Mouse (Mus musculus): ENCODE results near the gene D630023F18Rik. TPM values are rescaled to one million over a fixed set of nuclear protein-coding genes. Genes with fewer than 3 reads are reported as not detected.

Gene D630023F18Rik
- total RNA-seq (2021): 1 to 10 TPM; 7.9 to 9.9 TPM

DNA sequence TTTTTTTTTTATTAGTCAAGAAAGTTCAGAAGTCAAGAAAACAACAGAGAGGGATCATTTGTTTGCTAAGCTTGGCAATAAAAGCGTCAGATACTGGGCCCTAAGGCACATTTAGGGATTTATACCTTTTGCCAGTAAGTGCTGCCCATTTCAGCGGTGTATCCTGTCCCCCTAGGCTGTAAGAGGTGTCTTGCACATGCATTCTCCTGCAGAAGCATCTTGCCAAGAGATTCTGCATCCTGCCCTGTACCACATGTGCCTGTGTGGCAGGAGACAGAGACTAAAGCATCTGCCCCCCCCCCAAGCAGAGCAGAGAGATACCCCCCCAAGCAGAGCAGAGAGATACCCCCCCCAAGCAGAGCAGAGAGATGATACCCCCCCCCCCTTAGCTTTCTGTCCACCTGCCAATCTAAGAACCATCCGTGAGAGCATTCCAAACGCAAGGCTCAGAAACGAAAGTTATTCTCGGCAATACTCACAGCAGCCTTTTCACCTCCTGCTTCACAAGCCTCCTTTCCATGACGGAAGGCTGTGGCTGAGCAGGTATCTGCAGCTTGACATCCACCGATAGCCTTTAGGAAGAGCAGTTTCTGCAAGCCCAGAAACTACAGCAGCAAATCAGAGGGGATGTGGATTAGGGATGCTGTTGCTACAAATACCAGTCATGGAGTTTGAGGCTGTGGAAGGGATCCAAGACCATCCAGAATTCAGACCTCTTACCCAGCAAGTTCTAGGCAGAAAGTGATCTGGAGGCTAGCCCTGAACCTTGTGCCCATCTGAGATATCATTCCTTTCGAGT, at the start of gene D630023F18Rik:
Gene D630023F18Rik (minus strand): TSS at position 641 of the 799 bp plus-strand sequence.
- DNase-seq: peak in 1 of 2 experiments; percentile 24

DNA sequence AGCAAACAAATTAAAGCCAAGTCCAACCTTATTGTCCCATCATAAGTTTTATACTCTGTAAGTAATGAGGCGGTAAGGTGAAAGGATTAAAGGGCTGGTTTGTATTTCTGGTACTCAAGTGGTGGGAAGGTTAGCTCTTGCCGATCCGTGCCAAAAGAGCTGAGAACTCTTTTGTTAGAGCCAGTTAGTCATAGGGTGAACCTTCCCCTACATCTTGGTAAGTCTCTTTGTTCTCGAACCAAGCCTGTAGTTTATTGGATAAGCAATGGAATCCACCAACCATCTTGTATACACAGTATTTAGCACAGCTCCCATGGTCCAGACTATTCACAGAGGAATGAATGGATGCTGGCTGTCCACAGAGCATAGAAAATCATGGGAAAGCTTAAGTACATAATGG, 48.6 kb upstream of the D630023F18Rik start:
- DNase-seq: no peak

DNA sequence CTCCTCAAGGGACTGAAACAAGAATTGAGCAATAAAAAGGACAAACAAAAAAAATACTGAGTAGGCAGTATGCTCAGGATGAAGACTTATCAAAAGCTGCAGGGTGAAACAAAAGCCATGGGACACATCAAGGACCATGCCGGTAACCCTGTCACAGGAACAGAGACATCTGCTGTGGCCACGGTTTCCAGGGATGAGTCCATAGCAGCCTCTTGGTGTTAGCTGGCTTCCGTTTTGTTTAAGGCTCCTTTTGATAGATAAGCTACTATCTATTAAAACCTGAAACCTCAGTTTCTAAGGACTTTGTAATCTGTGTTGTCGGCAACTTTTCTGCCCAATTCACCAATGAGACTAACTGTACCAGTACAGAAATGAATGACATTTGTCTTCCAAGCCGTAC, 46.9 kb upstream of the D630023F18Rik start:
- no peak for DNase-seq

DNA sequence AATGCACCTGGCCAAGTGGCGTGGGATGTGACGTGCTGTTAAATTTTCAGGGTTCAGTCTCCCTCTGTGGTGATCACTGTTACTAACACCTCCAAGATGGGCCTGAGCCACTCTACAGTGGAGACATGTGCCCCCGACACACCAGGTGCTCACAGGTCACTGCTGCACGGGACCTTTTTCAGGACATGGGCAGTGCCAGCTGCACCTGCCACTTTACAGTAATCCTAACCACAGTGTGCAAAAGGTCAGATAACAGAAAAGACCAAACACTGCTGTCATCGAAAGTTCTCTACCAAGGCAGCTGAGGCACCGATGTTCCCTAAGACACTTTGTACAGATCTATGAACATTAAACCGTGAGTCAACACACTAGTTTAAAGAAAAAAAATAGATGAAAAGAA, 46.5 kb upstream of the D630023F18Rik start:
- no peak for DNase-seq

DNA sequence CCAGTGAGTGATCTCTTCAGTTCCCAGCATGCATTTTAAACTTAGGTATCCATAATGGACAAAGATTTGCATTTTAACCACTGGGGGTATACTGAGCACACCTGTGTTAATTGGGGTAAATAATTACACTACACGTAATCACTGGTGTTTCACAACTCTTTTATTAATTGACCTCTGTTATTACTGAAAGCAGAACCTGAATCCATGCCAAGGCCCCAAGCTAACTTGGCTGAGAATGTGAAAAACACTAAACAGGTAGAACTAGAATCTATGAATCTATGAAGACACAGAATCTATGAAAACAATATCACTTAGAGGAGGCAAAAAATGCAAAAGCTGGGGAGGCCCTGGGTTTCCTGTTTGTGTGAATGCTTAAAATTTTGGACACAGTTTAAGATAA, 44.5 kb upstream of the D630023F18Rik start:
- DNase-seq: no peak

DNA sequence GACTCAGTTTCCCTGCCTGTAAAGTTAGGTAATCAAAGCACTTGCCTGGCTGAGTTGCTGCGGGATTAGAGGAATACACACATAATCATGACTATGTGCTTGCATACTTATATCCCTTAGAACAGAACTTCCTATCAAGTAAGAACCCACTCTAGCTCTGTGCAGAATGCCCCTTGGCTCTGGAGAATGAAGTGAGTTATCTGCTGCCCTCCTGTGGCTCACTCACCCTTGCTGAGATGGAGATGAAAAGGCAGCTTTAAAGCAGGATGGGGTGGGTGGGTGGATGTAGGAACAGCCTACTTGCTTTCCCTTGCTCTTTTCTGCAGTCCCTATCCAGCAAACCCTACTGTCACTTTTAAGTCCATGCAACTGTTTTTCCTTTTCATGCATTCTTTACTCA, 39.2 kb upstream of the D630023F18Rik start:
- DNase-seq: no peak

DNA sequence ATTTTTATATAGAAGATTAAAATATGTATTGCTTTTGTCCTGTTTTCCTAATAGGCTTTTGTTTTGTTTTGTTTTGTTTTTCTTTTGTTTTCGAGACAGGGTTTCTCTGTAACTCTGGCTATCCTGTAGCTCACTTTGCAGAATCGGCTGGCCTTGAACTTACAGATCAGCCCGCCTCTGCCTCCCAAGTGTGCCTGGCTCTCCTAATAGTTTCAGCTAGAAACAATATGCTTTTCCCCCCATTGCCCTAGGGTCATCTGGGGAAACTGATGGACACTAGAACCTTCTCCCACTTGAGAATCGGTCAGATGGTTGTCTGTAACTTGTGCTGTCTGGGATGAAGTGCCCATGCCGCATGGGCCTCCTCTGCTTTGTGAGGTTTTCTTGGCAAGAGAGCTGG, 33.1 kb upstream of the D630023F18Rik start:
- no peak for DNase-seq

DNA sequence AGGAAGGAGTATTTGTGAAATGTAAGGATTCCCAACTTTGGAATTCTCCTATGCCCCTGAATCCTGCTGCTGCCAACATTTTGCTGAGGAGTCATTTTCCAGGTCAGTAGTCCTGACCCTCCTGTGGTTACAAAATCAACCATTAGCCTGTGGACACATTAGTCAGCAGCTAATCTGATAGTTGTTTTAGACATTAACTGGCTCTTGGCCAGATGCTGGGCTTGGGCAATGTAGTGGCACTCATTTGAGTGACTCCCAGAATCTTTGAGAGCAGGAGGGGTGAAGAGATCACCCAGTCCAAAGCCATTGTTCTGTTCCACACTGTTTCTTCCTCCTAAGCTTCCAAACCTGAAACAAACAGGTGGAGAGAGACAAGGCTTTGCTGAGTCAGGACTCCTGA, 31.8 kb upstream of the D630023F18Rik start:
- no peak for DNase-seq

DNA sequence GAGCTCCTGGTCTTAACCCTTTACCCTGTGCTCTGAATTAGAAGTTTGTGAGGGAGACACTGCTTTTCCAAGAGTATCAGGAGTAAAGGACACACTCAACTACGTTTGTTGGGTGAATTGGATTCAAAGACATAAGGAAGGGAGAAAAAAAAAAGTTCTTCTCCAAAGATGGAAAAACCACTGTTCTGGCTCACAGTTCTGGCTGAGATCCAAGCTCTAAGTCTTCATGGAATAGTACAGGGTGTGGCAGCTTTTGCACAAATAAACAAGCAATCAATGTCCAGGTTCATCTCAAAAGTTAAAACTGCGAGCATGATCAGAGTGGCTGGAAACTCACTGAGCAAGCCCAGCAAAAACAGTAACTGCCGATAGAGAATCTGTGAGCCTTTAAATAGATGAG, 25.0 kb upstream of the D630023F18Rik start:
- no peak for DNase-seq

DNA sequence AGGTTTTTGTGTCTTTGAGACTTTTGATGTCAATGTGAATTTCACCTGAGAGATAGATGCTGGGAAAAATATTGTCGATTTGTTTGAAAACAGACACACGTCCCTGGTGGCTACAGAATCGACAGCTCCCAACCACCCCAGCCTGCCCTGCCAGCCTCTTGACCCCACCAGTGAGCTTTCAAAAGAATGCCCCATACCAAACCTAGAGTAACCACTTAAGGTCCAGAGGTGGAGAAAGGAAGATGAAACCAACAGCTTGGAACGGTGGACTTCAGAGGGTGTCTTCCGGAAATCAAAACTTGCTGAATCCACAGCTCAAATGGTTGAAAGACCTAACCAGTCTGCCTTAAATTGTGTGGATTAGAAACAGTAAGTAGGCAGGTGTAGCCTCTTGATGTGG, 24.3 kb upstream of the D630023F18Rik start:
- DNase-seq: no peak

DNA sequence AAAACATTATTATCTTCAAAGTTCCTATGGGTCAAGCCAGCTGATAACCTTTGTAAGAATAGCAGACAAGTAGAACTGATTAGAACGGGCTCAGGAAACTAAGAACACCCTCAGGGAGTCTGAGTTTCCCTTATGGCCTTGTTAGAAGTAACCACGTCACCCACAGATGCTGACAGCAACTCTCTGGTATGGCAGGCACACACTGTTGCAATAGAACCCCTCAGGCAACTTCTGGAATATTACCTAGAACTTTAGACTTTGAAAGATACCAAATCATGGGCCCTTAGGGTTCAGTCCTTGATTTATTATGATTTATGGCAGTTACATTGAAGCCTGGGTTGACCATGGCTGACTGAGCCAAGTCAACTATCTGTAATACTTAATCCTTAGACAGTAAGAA, 23.6 kb upstream of the D630023F18Rik start:
- no peak for DNase-seq

DNA sequence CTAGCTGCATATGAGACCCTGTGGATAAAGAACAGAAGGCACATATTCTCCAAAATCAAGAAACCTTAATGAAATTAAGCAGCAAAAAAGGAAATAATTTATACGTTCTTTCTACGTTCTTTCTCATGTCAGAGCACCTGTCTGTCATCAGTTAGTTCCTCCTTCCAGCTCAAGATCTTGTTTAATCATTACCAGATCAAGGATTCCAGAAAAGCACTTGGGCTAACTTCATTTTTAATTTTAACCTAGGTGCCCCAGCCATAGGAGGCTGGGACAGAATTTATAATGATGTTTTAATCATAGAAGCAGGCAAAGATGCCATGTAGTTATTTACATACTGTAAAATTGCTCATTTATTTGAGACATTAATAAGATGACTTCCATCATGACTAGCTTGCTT, 21.8 kb upstream of the D630023F18Rik start:
- DNase-seq: no peak

DNA sequence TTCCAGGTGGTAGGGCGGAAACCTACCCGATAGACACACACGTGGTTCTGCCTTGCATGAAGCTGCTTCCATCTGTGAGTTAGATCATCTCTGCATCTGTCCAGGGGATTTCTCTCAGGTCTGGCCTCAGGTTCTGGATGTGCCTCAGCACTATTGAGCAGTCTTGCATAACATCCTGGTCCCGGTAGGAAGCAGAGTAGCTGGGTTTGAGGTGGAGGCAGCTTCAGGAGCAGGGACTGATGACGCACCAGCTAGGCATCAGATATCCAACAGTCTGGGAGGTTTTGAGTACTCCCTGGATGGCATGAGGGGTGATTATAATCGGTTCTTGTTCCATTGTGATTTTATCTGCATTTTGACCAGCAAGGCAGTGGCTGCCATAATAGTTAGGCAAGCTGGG, 14.5 kb upstream of the D630023F18Rik start:
- DNase-seq: no peak

DNA sequence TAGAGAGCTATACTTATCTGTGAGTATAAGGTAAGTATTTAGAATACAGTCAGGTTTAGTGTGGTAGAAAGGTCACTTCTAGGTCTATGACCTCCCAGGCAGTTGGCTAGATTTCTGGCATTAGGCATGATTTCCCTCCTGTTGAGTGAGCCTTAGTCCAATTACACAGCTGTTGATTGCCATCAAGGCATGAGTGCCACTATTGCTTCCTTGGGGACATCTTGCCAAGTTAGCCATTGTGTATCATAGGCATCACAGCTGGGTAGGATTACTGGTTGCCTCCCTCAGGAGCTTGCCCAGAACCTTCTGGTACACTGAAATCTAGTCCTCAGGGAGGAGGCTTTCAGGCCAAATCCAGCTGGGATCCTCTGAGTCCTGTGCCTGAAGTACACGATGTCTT, 9.8 kb upstream of the D630023F18Rik start:
- DNase-seq: no peak

DNA sequence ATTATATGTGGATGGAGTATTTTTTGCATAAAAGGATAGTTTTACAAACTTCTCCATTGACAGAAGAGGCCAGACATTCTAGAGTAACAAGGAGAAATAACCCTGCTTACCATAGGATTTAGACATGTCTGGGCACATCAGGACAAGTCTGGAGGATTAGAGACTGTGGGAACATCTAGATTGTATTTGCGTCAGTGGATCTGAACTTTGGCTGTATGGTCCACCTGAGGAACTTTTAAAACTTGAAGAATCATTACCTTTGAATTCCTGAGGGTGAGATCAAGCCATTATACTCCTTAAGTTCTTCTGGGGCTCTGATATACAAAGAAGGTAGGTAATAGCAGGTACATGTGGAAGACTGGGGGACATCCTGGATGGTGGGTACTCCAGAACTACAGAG, 8.7 kb upstream of the D630023F18Rik start:
- no peak for DNase-seq

DNA sequence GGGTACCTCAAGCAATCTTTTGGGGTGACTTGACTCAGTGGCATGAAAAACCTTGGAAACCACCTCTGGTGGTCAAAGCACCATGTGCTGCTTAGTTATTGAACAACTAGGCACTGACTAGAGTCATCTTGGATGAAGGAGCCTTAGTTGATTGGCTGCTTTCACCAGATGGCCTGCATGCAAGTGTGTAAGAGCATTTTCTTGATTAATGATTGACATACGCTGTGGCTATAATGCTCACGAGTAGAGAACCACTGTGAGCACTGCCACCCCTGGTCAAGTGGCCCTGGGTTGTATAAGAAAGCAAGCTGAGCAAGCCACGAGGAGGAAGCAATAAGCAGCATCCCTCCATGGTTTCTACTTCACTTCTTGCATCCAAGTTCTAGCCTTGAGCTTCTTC, 7.2 kb upstream of the D630023F18Rik start:
- no peak for DNase-seq

DNA sequence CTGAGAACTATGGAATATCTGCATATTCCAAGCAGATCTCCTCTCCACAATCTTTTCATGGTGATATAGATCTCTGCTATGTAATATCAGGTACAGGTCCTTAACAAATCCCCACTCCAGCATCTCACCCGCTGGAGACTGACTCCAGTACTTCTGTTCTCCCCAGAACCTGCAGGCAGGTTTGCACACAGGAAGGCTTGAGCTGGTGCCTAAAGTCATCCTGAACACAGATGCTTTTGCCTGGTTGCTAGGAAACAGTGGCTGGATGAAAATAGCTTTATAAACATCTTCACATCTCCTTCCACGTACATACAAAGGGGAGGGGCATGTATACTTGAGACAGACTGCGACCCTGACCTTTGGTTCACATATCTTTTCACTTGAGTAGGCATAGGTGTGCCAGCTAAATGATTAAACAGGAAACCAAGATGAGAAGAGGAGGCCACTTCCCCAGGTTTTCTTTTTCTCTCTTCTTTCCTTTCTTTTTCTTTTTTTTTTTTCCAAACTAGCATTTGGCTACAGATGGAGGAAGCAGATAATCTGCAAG, 6.7 kb upstream of the D630023F18Rik start:
- DNase-seq: no peak

DNA sequence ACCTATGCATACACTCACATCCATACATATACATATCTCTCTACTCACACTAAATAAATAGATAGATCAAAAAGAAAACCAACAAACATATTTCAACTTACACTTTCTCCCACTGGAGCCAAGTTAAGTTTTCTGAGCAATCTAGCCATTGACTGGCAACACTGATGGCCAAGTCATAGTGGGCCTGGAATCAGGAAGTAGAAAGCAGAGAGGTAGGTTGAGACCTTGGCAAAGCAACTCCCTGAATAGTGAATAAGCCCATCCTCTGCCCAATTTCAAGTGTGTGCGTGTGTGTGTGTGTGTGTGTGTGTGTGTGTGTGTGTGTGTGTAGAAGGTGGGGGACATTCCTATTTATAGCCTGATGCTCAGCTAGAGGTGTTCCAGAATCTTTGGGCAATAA, 3.6 kb downstream of the D630023F18Rik start, which contains the start of gene Gm28845:
Gene Gm28845 (minus strand): TSS at position 121 of the 400 bp plus-strand sequence.
- no peak for DNase-seq

DNA sequence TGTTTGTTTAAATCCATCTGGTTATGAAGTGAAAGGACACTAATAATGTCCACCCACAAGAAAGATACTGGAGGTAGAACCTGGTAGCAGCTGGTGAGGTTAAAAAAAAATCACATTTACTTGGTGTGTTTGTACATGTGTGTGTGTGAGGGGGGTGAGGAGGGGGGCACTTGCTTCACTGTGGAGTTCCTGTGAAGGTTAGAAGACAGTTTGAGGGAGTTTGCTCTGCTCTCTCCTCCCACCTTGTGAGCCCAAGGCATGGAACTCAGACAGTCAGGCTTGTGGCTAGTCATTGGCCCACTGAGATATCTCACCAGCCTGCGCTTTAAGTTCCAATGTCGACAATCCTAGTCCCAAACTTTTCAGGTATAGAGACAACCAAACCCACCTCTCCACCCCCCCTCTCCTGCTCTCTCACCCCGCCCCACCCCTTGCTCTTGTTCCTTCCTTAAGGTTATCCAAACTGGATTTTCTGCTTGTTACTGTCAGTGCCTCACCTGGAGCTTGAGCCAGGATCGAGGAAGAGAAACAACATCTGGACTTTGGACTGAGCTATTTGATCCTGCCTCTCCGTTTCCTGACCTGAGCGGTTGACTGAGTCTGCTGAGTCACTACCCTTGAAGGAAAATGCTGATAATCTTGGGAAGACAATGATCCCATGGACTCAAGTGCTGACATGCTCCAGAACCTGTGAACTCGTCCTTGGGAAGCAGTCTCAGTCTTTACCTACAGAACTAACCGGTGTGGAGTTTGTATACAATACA, 4.7 kb downstream of the D630023F18Rik start:
- no peak for DNase-seq

DNA sequence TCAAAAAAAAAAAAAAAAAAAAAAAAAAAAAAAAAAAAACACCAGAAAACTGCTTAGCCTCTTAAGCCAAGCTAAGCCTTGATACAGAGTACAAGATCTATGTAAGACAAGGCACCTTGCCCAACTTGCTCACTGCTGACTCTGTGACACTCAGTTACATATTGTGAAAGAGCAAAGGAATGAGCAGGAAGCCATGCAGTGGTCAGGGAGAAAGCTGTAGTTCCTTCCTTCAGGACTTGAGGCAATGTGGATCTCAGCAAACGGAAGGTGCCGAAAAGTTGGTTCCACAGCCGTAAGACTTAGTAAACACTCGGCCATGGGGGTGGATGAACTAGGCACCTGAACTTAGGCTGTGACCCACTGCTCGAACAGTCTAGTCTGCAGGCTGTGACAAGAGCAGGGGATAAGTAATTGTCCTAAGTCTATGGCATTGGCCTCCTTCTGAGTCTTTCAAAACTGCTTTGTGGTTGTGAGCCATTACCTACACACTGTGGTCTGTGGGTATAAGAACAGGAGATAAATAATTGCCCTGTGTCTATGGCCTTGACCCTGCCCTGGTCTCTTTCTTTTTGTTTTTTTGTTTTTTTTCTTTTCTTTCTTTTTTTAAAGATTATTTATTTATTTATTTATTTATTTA, 9.4 kb downstream of the D630023F18Rik start:
- DNase-seq: no peak

DNA sequence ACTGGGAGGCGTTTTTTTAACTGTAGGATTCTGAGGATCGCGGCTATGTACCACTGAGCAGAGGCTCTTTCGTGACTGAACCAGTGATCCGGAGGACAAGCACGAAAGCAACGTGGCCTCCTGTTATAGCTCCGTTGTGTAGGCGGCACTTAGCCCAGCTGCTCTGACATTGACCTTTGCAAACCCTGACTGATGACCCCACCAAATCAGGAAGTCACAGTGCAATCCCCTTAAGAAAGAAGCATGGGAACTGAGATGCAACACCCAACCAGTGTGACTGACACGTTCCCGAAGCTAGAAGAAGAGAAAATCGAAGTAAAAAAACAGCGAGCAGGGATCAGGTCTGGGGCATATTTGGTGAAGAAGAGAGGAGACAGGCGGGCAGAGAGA, 10.2 kb downstream of the D630023F18Rik start:
- DNase-seq: no peak

DNA sequence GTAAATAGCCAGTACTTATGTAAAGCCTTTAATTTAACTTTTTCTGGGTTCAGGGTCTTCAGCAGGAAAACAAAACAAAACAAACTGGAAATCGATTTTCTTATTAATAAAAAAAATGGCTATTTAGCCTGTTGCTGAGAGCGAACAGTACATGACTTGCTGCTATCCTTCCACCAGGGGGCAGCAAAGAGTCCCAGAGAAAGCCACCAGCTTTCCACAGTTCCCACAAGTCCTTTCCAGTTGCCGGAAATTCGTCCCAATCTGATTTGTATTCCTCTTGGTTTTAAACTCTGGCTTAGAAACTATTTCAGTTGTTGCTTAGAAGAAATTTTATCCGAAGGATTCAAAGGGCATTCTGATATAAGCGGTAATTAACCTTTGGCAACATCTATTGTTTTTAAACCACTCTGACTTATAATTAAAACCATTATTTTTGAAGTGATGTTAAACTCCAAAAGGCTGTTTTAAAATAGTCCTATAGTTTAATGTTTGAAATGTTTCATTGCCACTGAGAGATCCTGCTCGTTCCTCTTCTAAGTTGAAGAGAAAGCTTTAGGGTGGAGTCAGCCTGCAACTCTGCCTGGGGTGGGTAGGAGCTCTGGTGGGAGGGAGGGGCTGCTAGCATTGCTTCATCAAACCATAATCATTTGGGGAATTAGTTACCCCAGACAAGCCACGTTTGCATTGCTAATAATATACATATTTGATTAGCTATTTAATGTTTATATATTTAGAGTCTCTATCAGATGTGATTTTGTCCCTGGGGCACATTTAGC, 10.8 kb downstream of the D630023F18Rik start:
- DNase-seq: peak; percentile 52 to 66

Data from layer of hippocampus, postnatal 36 days (tissue).